Mouse (Mus musculus) effector memory CD4-positive, alpha-beta T cell, adult 7 months (primary cell): ENCODE measurements around the gene Plch1. TPM values are rescaled to one million over a fixed set of nuclear protein-coding genes. Genes with fewer than 3 reads are reported as not detected.

Experiments used
- polyA plus RNA-seq: library from polyadenylated mRNA; unstranded; fragments of 100-300 nt; shearing (Covaris generic); gene quantifications from one replicate; pipeline ENCODE4 v1.2.1, GENCODE M21; 2017

Plch1 gene
- polyA plus RNA-seq, result 0.22 TPM

GRCm38 (mm10) chr3:63899309-63899695 is at the start of gene Plch1:
Plch1 (minus strand) TSS chr3:63899472.

GRCm38 (mm10) chr3:63928878-63929859 is 29.9 kb upstream of the Plch1 start, which contains the start of gene E130311K13Rik:
E130311K13Rik (minus strand) TSS chr3:63929472.

Other genes starting within 250 kb of the Plch1 start
- 7.5 TPM for gene E130311K13Rik, start 30.0 kb upstream of the Plch1 start, polyA plus RNA-seq
- gene Slc33a1, start 65.3 kb upstream of the Plch1 start, polyA plus RNA-seq, result 10.9 TPM
- gene Gmps, start 76.6 kb upstream of the Plch1 start, polyA plus RNA-seq, result 19.3 TPM
- gene Vmn2r1, start 182.1 kb upstream of the Plch1 start, polyA plus RNA-seq, result not detected
- gene Vmn2r2, start 242.5 kb upstream of the Plch1 start, polyA plus RNA-seq, result 0.22 TPM